Mouse (Mus musculus) midbrain, embryonic 13.5 days (tissue): Measurements from ENCODE around the gene Pon1. TPM values are rescaled to one million over a fixed set of nuclear protein-coding genes. Genes with fewer than 3 reads are reported as not detected.

Source experiments
- ATAC-seq: fragments of 200-750 bp; cut with Nextera tagmentation; 2 replicates; pipeline ENCODE4 v1.8.0; 2017; ENCODE audit warnings: mild to moderate bottlenecking, moderate TSS enrichment, moderate library complexity
- H3K27ac ChIP-seq: fragments of 300-500 bp; sonication (generic); 2 replicates; pipeline ENCODE4 v1.5.1; 2015; ENCODE audit warnings: inconsistent platforms, mild to moderate bottlenecking, moderate library complexity
- H3K27me3 ChIP-seq: fragments of 300-500 bp; sonication (generic); 2 replicates; pipeline ENCODE4 v1.6.1; 2015; ENCODE audit warnings: mild to moderate bottlenecking, inconsistent platforms
- H3K36me3 ChIP-seq: fragments of 300-500 bp; sonication (generic); 2 replicates; pipeline ENCODE4 v1.6.1; 2015; ENCODE audit warnings: mild to moderate bottlenecking, inconsistent platforms
- H3K4me1 ChIP-seq: fragments of 300-500 bp; sonication (generic); replicated peaks from 2 replicates; pipeline ENCODE4 v1.6.1; 2015; ENCODE audit warnings: inconsistent platforms
- H3K4me2 ChIP-seq: fragments of 300-500 bp; sonication (generic); replicated peaks from 2 replicates; pipeline ENCODE4 v1.6.1; 2015; ENCODE audit warnings: moderate library complexity, mild to moderate bottlenecking, inconsistent platforms
- H3K4me3 ChIP-seq: fragments of 300-500 bp; sonication (generic); replicated peaks from 2 replicates; pipeline ENCODE4 v1.5.1; 2015; ENCODE audit warnings: mild to moderate bottlenecking, inconsistent platforms
- H3K9ac ChIP-seq: fragments of 300-500 bp; sonication (generic); replicated peaks from 2 replicates; pipeline ENCODE4 v1.6.1; 2015; ENCODE audit warnings: mild to moderate bottlenecking, inconsistent platforms
- H3K9me3 ChIP-seq: fragments of 300-500 bp; sonication (generic); 2 replicates; pipeline ENCODE4 v1.6.1; 2016; ENCODE audit warnings: mild to moderate bottlenecking, inconsistent platforms
- WGBS: fragments of 180-500 bp; shearing (Covaris S2); methylation state at CpG from one replicate; pipeline ENCODE4 v1.1.7; 2015; 5-methylcytosine and 5-hydroxymethylcytosine counted together
- polyA plus RNA-seq: library from polyadenylated mRNA; unstranded; fragments of >200 nt; fragmentation: Nextera tagmentation; extraction: Ambion mirVana; gene quantifications from 2 replicates; pipeline ENCODE4 v1.2.1, GENCODE M21; 2015

Pon1 gene
- polyA plus RNA-seq, 1 experiment from 2014 or later: 0.38 TPM

GRCm38 (mm10) chr6:5154786-5155185 is 39.0 kb downstream of the Pon1 start:
- Histone ChIP-seq H3K36me3 (peaks cover 19% of the 10 kb centered on the region), H3K9ac (no peak overlapping the region), H3K9me3 (no peaks in the 10 kb centered on the region), H3K27me3 (no peaks in the 10 kb centered on the region), H3K4me1 (peaks cover 12% of the 10 kb centered on the region), H3K4me2 (no peak overlapping the region), H3K4me3 (no peak overlapping the region), H3K27ac (no peak overlapping the region)
- ATAC-seq: no peak
- WGBS: 93% methylated on average over 6 of the region's 6 CpGs

- no peak for ATAC-seq
- H3K27me3 ChIP-seq: no peaks in the 10 kb centered on the region
- no peak overlapping the region for H3K4me3 ChIP-seq
- no peaks in the 10 kb centered on the region for H3K9me3 ChIP-seq
- H3K4me1 ChIP-seq: peaks cover 12% of the 10 kb centered on the region
- no peak overlapping the region for H3K4me2 ChIP-seq
- H3K36me3 ChIP-seq: 0 out of 2 replicates have a peak, but pooled peaks cover 4% of the 10 kb centered on the region
- H3K27ac ChIP-seq: no peak overlapping the region
- no peak overlapping the region for H3K9ac ChIP-seq
- WGBS: 88% methylated on average over 2 of the region's 2 CpGs
Observed at GRCm38 (mm10) chr6:5152185-5152584, 41.6 kb downstream of the Pon1 start.

- ATAC-seq: no peak
- 54% methylated on average over 4 of the region's 4 CpGs for WGBS
Observed at GRCm38 (mm10) chr6:5151171-5151570, 42.6 kb downstream of the Pon1 start.

GRCm38 (mm10) chr6:5149941-5150340 is 43.8 kb downstream of the Pon1 start:
- Histone ChIP-seq H3K27ac (no peak overlapping the region), H3K9me3 (no peaks in the 10 kb centered on the region), H3K4me1 (peaks cover 12% of the 10 kb centered on the region), H3K4me3 (no peak overlapping the region), H3K36me3 (0 out of 2 replicates have a peak, but pooled peaks cover 3% of the 10 kb centered on the region), H3K27me3 (no peaks in the 10 kb centered on the region), H3K9ac (no peak overlapping the region), H3K4me2 (no peak overlapping the region)
- no peak for ATAC-seq
- WGBS: 100% methylated on average over 2 of the region's 2 CpGs

More at GRCm38 (mm10) chr6:5151171-5151570, 42.6 kb downstream of the Pon1 start:
- Histone ChIP-seq H3K27ac (no peak overlapping the region), H3K4me1 (peaks cover 12% of the 10 kb centered on the region), H3K4me3 (no peak overlapping the region), H3K9ac (no peak overlapping the region), H3K9me3 (no peaks in the 10 kb centered on the region), H3K4me2 (no peak overlapping the region), H3K27me3 (no peaks in the 10 kb centered on the region), H3K36me3 (0 out of 2 replicates have a peak, but pooled peaks cover 4% of the 10 kb centered on the region)

- Histone ChIP-seq H3K27me3 (no peaks in the 10 kb centered on the region), H3K36me3 (no peaks in the 10 kb centered on the region), H3K4me3 (no peak overlapping the region), H3K27ac (no peak overlapping the region), H3K4me2 (no peak overlapping the region), H3K9me3 (no peaks in the 10 kb centered on the region), H3K4me1 (peaks cover 12% of the 10 kb centered on the region), H3K9ac (no peak overlapping the region)
- 74% methylated on average over 13 of the region's 13 CpGs for WGBS
- 0 out of 2 replicates have a peak, but pooled peaks have one; percentile 20 for ATAC-seq
Observed at GRCm38 (mm10) chr6:5147488-5148142, 46.1 kb downstream of the Pon1 start.

- Histone ChIP-seq H3K9ac (no peak overlapping the region), H3K27me3 (no peaks in the 10 kb centered on the region), H3K4me2 (no peak overlapping the region), H3K27ac (no peak overlapping the region), H3K9me3 (no peaks in the 10 kb centered on the region), H3K36me3 (0 out of 2 replicates have a peak, but pooled peaks cover 13% of the 10 kb centered on the region), H3K4me1 (0 out of 2 replicates have a peak, but pooled peaks cover 5% of the 10 kb centered on the region), H3K4me3 (no peak overlapping the region)
- WGBS: 79% methylated on average over 9 of the region's 9 CpGs
- no peak for ATAC-seq
Observed at GRCm38 (mm10) chr6:5139666-5140065, 54.1 kb downstream of the Pon1 start.

GRCm38 (mm10) chr6:5138875-5139631 is 54.7 kb downstream of the Pon1 start:
- Histone ChIP-seq H3K27me3 (no peaks in the 10 kb centered on the region), H3K9ac (no peak overlapping the region), H3K4me2 (no peak overlapping the region), H3K4me3 (no peak overlapping the region), H3K27ac (no peak overlapping the region), H3K36me3 (peaks cover 15% of the 10 kb centered on the region; the same call in 1 of the 2 replicates), H3K4me1 (0 out of 2 replicates have a peak, but pooled peaks cover 5% of the 10 kb centered on the region), H3K9me3 (no peaks in the 10 kb centered on the region)
- no peak for ATAC-seq
- 87% methylated on average over 12 of the region's 12 CpGs for WGBS

- Histone ChIP-seq H3K9me3 (no peaks in the 10 kb centered on the region), H3K4me1 (0 out of 2 replicates have a peak, but pooled peaks cover 5% of the 10 kb centered on the region), H3K9ac (no peak overlapping the region), H3K4me2 (no peak overlapping the region), H3K27me3 (no peaks in the 10 kb centered on the region), H3K27ac (no peak overlapping the region), H3K4me3 (no peak overlapping the region), H3K36me3 (peaks cover 15% of the 10 kb centered on the region; the same call in 1 of the 2 replicates)
- ATAC-seq: no peak
- 72% methylated on average over 6 of the region's 6 CpGs for WGBS
Observed at GRCm38 (mm10) chr6:5136046-5136445, 57.7 kb downstream of the Pon1 start.

- Histone ChIP-seq H3K4me1 (0 out of 2 replicates have a peak, but pooled peaks cover 5% of the 10 kb centered on the region), H3K9ac (no peak overlapping the region), H3K4me3 (no peak overlapping the region), H3K27ac (no peak overlapping the region), H3K9me3 (no peaks in the 10 kb centered on the region), H3K4me2 (no peak overlapping the region), H3K36me3 (peaks cover 15% of the 10 kb centered on the region; the same call in 1 of the 2 replicates), H3K27me3 (no peaks in the 10 kb centered on the region)
- ATAC-seq: no peak
- 92% methylated on average over 6 of the region's 6 CpGs for WGBS
Observed at GRCm38 (mm10) chr6:5134986-5135385, 58.8 kb downstream of the Pon1 start.

GRCm38 (mm10) chr6:5129364-5130093 is 64.2 kb downstream of the Pon1 start:
- Histone ChIP-seq H3K4me2 (no peak overlapping the region), H3K9me3 (no peaks in the 10 kb centered on the region), H3K4me1 (peaks cover 5% of the 10 kb centered on the region), H3K27me3 (no peaks in the 10 kb centered on the region), H3K4me3 (no peak overlapping the region), H3K36me3 (peaks cover under 1% of the 10 kb centered on the region; the same call in 1 of the 2 replicates), H3K27ac (peak overlapping the region; percentile 47; the same call in 1 of the 2 replicates), H3K9ac (no peak overlapping the region)
- ATAC-seq: peak; percentile 88
- WGBS: 59% methylated on average over 14 of the region's 14 CpGs

- H3K9ac ChIP-seq: no peak overlapping the region
- H3K4me1 ChIP-seq: no peaks in the 10 kb centered on the region
- ATAC-seq: no peak
- no peaks in the 10 kb centered on the region for H3K9me3 ChIP-seq
- H3K4me3 ChIP-seq: no peak overlapping the region
- no peak overlapping the region for H3K4me2 ChIP-seq
- H3K27ac ChIP-seq: no peak overlapping the region
- peaks cover 18% of the 10 kb centered on the region for H3K36me3 ChIP-seq
- 50% methylated on average over 3 of the region's 3 CpGs for WGBS
- H3K27me3 ChIP-seq: no peaks in the 10 kb centered on the region
Observed at GRCm38 (mm10) chr6:5120229-5120628, 73.5 kb downstream of the Pon1 start.
